Mouse (Mus musculus): ENCODE measurements around the gene Fut8.
A peak's percentile ranks its signal among the peaks of the same experiment; 100 is the strongest.

Gene Fut8

DNA sequence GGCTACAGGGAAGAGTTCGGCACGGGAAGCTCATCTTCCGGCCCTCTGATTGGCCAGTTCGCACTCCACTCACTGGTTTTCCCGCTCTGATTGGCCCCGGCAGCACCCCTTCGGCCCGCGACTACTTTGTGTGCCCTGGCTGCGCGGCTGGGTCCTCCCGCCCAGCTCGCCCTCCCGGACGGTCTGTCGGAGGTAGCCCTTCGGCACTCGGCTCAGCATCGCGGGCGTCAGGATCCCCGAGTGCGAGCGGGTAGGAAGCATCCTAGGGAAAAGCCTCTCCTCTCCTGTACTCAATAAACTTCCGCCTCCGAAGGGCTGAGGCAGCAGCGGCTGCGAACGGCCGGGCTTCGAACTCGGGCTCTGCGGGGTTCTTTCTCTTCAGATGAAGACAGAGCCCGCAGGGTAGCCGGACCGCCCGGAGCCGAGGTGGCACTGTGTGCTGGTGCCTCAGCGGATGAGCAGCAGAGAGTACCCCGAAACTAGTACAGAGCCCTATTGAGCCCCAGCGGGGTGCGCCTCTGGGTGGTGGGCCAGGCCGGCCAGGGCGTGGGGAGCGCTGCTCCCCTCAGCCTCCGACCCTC is at the start of gene Fut8:
Gene Fut8 (plus strand): TSS at position 176 of the 581 bp plus-strand sequence.
- peak; percentile 71 to 78 for DNase-seq (ENCODE audit: low spot score in 2 of 2)

DNA sequence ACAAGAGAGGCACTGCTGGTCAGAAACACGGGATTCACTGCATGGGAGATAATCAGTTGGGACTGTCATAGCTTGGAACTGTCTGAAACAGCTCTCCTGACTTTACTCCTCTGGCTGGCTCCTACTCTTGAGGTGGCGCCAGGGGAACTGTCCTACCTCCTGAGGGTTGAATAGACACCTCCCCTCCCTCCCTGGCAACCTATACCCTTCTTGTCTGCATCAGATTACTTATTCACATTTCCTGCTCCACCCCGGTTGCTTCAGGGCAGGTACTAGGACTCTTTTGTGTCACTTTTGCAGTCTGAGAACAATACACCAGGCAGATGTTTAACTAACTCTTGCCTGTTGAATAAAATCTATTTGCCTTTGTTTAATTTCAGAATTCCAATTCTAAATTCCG is 48.8 kb upstream of the Fut8 start:
- DNase-seq (ENCODE audit: low spot score in 2 of 2): no peak

DNA sequence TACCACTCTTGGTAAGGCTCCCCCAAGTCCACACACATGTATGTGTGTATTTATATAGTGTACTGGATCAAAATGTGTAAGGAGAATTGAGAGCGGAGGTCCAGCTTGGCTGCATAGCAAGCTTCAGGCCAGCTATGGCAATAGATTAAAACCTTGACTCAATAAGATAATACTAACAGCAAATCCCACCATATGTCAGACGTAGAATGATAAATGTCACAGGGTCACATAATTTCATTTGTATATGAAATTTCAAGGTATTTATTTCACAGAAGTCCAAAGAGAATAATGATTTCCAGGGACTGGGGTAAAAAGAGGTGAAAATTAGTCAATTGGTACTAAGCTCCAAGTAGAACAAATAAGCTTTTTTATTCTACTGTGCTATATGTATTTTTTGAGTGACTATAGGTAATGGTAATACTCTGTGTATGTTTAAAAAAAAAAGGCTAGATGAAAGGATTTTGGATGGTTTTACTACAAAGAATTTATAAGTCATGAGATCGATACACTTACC is 47.9 kb upstream of the Fut8 start:
- DNase-seq (ENCODE audit: low spot score in 2 of 2): no peak

DNA sequence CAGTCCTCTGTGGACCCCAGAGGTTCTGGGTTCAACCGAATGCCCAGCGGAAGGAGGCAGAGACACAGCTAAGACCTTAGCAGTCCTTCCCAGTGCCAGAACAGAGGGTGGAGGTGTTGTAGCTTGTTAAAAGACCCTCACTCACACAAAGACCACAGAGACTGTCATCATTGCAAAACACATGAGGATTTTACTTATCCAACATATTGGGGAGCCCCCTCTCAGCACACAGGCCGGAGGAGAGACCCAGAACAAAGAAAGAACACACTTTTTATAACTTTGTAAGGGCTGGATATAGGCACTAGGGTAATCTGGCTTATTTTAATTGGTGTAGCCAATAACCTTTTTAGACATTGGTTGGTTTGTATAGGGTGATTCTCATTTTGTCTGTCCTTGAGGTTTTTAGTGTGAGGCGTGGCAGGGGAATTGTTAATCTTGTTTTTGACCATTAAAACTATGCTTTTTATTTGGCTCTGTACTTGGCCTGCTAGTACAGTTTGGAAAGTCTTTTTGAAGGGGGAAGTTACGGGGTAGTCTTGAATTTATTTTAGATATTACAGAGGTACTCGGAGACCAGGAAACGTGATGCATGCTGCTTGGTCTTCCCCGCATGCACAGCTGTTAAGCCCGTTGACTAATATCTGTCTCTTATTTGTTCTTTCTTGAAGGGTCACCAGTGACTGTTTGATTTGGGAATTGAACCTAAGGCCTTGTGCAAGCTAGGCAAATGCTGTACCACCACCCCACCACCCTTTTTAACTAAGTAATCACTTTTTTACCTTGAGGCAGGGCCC is 46.2 kb upstream of the Fut8 start:
- DNase-seq (ENCODE audit: low spot score in 2 of 2): no peak

DNA sequence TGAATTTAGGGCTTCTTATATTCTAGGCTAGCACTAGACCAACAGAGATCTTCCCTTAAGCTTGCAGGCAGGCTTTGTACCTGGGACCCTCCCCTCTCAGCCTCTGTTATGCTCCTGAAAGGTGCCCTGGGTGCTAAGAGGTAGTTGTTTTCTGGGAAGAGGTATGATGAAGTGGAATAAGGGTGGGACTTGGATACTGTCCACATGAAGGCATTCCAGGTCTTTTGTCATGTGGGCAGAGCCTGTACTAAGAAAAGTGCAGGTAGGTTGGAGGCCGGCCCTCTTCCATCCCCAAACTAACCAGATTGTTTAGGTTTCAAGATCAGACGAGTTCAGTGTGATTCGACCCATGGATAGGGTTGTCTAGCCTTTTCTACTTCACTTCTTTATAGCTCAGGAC is 45.2 kb upstream of the Fut8 start:
- no peak for DNase-seq (ENCODE audit: low spot score in 2 of 2)

DNA sequence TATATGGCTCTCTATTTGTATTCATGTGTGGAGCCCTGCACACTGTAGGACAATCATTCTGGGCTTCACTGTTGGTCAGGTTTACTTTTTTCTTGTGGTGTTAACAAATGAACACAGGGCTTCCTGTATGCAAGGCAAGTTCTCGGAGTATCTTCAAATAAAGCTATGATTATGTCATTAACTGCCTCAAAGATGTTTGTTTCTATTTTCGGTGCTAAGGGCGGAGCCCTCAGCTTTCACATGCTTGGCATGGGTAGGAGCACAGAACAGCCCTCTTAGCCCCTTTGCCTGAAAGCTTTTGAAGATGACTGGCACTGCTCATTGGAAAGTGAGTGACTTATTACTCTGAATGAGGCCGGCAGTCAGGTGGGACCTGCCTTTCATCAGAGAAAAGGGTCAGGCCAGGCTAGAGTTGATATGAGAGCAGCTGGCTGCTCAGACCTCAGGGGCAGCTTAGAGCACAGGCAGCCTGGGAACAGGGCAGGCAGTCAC is 44.7 kb upstream of the Fut8 start:
- no peak for DNase-seq (ENCODE audit: low spot score in 2 of 2)

DNA sequence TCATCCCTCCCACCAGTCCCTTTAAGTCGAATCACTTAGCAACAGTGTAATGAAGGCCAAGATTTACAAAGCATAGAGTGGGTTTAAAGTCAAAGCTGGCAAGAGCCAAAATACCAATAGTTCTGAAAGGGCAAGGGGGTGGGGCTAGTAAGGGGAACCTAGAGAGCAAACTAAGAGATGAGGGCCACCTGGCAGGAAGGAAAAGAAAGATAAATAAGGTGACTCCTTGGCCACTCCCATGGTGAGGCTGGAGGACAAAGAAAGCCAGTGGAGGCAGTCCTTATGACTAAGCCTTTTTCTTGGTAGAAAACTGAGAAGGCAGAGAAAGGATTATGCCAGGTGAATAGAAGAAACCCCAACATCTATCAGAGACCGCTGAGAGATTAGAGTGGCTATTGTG is 42.9 kb upstream of the Fut8 start:
- no peak for DNase-seq (ENCODE audit: low spot score in 2 of 2)

DNA sequence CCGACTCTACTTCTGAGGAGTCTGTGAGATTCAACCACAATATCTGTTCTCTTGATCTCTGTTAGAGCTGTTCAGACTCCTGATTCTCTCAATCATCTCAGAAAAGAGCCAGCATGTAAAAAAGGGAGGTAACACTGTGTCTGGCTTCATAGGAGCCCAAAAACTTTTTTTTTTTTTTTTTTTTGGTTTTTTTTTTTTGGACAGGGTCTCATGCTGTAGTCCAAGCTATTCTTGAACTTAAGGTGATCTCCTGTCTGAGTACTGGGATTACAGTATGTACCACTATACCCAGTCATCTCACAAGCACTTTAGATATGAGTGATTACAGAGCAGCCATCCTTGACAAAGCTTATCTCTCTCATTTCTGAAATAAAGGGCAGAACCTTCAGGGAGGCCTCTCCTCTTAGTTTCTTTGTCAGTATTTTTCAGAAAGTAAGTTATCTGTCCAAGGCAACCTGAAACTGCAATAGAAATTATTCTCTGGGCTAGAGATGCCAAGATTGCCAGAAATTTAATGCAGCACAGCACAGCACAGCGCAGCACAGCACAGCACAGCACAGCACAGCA is 41.3 kb upstream of the Fut8 start:
- DNase-seq (ENCODE audit: low spot score in 2 of 2): no peak

DNA sequence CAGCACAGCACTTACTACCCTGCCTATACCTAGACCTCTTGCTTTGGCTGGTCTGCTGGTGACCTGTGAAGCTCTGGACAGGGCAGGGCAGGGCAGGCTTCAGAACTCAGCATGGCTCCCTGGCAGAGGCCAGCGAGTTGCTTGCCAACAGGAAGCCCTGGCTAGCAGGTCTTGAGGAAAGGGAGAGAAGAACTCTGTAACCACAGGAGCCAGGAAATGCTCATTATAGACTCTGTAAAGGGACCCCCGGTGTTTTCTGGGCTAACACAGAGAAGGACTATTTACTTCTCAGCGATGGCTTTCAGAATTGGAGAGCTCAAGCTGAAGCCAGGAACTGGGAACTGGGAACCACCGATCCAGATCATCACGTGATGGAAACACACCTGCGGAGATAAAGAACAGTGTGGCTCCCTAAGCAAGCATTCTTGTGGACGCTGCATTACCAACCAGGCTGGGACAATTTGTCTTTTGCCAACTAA is 40.8 kb upstream of the Fut8 start:
- DNase-seq (ENCODE audit: low spot score in 2 of 2): no peak

DNA sequence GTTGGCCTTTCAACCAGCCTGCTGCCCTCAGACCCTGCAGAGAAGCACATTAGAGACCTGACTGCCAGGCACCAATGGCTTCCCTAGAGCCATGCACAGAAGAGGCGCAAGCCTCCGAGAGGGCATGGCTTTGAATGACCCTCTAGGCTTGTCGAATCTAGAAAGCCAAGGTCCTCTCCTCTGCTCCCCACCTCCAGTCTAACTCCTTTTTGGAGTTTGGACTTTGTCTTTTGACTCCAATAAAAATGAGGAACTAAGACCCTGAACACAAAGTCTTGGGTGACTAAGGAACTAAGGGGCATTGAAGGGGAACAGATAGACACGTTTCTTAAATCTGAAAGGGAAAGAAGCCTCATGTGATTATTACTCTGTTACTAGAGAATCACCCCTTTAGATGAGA is 39.7 kb upstream of the Fut8 start:
- DNase-seq (ENCODE audit: low spot score in 2 of 2): no peak

DNA sequence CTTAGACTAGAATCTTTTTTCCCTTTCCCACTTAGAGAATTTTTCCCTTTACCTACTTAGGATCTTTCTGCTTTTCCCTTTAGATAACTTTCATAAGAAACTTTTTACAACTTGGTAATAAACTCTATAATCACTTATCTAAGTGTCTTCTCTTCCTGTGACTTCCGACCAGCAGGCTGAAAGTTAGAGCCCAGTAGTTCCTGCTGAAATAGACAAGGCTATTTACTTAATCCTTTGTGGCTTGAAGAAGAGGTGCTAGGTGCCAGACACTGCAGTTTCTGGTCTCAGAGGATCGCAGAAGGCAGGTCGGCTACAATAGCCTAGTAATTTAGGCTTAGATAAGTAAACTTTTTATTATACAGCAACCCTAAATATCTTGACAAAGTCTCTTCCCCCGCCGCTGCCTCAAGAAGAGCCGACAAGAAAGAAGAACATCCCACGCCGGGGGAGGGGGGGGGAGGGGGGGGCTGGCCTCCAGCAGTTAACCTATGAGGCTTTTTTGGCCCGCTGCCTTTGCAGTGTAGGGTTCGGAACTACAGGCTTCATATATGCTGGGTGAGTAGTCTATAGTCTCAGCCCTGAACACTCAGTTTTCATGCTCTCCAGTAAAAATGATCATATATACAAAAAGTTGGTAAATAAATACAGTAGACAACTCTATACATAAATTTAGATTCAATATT is 36.3 kb upstream of the Fut8 start:
- DNase-seq (ENCODE audit: low spot score in 2 of 2): no peak

DNA sequence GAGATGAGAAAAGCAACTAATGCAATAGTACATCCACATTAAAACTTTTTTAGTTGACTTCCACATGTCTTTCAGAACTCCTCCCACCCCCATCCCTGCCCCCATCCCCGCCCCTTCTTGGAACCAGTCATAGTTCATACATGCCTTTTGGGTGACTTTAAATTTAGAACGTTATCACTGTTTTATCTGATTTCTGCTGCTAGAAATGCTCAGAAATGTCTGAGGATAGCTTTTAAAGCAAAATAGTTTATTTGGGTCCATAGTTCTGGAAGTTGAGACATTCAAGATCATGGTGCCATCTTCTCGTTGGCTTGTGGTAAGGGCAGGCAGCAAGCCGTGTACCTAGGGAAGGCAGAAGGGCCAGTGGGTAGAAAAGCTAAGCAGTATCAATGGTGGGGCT is 34.8 kb upstream of the Fut8 start:
- no peak for DNase-seq (ENCODE audit: low spot score in 2 of 2)

DNA sequence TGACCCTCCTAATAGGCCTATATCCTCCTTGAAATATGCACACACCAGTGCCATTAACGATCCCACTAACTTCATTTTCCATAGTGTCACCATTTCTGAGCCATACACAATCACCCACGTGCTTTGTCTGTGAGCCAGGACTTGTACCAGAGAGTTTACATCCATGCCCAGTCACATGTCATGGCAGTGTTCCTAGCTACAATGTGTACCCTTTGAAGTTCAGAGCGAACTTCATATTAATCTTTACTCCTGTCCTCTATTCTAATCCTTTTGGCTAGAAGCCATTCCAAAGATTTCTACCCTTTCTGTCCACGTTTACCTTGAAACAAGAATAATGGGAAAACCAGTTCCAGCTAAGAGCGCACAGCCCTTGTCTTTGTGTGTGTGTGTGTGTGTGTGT is 31.1 kb upstream of the Fut8 start:
- no peak for DNase-seq (ENCODE audit: low spot score in 2 of 2)

DNA sequence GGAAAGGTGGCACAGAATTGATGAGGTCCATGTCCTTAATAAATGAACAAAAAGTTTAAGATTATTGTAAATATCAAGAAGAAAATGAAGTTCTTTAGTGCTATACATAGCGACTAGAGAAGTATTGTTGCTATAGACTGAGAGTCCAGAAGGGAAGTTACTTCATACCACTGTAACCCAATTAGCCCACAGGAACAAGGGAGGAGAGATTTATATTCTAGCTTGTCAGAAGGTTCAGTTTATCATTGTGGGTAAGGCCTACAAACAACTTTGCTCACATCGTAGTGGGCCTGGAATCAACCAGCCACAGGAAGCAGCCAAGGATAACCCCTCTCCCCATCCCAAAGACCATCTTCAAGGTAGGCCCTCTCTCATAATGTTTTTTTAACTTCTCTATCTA is 29.9 kb upstream of the Fut8 start:
- no peak for DNase-seq (ENCODE audit: low spot score in 2 of 2)

DNA sequence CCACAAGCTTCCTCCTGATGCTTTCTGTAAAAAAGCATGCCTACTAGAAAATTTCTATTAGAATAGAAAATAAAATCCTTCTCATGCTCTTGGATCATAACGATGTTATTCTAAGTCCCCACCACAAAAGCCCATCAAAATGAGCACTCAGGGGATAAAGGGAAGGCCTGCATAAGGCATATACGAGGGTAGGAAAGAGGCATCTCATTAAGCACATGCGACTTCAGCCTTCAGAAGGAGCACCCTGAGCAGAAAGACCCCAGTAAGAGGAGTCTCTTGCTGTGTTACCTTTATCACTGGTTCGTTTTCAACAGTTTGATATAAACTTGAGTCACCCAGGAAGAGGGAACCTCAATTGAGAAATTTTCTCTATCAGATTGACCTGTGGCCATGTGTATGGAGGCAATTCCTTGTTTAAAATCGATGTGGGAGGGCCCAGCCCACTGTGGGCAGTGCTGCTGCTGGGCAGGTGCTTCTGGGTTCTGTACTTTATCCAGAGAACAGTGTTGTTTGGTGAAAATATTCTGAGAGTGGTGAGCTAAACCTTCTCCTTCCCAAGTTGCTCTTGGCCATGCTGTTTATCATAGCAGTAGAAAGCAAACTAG is 29.2 kb upstream of the Fut8 start:
- DNase-seq (ENCODE audit: low spot score in 2 of 2): no peak

DNA sequence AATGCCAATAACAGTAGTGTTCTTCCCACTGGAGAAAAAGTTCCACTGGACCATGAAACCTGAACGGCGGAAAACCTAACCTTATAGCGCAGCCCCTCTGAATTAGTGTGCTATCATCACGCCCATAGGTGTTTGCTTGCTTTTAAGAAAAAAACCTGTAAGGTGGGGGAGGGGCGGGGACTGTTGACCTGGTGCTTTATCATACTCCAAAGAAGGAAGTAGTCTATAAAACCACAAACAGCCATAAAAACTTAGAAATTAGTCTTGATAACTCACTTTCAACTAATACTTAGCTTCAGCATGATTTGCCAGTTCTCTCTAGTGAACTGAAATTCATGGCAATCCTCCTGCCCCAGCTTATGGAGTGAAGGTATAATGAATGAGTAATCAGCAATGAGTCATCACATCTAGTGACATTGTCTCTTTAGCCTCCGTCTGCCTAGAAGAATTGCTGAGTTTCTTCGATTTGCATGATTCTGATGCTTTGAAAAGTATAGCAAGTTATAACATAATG is 26.2 kb upstream of the Fut8 start:
- no peak for DNase-seq (ENCODE audit: low spot score in 2 of 2)

DNA sequence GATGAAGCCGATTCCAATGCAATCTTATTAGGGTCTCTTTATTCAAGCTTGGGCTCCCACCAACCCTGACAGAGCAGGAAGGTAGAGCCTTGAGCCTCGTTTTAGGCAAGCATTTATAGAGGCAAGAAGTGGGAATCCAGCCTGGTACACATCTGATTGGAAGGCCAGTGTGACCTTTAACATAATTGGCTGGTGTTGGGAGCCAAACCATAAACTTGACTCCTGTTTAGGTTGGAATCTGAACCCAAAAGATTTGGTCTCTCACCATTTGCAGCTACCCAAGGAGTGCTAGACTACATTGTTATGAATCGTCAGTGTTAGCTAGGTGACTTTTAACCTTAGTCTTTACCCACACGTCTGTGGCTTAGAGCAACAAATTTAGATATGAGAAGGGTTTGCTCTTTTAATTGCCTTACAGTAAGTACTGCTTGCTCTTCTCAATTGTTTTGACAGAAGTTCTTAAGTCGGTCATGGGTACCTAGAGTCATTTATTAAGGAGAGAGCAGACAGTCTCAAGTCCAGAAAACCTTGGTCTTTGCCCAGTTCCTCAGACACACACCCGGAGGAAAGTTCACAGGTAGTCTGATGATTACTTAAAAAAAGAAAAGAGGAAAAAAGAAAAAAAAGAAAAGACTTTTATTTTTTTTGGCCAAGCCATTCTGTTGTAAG is 23.9 kb upstream of the Fut8 start:
- no peak for DNase-seq (ENCODE audit: low spot score in 2 of 2)

DNA sequence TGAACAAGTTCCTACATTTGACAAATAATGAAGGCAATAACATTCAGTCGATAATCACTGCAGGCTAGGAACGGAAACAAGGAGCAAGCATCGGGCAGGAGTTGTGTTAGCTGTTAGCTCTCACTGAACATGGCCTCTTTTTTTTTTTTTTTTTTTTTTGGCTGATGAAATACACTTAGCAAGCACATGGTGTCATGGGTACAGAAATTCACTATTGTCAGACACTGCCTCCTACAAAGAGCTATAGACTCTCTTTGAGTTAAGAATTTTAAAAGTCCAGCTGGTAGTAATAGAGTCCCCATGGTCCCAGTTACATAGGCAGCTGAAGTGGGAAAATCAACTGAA is 23.4 kb upstream of the Fut8 start:
- no peak for DNase-seq (ENCODE audit: low spot score in 2 of 2)

DNA sequence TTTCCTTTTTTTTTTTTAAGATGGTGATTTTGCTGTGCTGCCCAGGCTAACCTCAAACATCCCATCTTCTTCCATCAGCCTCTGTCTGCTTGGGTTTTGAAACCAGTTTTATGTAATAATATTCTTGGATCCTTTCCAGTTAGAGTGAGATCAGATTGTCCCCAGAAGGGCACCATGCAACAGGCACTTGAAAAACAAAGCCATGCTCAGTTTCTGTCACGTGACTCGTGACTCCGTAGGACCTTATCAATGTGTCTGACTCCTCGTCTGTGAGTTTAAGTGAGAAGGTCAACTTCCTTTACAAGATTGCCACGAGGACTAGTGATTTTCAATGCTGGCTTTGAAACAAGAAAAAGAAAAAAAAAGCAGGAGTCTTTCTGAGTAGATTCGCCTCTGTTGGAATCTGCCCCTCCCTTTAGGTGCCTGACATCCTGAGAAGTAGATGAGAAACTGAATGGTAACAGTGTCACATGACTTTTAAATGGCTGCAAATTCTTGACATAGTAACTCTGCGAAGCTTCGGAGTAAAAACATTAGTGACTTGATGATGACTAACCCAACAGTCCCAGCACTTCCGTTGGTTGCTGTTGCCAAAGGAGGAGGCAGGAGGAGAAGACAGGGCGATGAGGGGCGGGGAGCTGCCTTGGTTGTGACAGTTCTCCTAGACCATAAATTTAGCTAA is 21.3 kb upstream of the Fut8 start:
- no peak for DNase-seq (ENCODE audit: low spot score in 2 of 2)

DNA sequence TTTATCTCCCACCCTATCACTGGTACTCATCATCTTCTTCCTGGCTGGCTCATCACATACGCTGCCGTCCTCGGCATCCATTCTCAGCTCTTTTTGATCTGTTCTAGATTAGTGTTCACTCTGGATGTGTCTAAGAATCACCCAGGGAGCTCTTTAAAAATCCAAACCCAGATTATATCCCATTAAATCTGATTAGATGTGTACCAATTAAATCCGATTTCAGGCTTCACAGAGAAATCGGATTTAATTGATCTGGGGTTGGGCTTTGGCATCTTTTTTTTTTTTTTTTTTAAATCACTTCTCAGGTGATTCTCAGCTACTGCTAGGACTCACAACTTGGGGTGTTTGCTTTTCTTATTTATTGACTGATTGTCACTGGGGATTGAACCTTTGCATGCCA is 17.3 kb upstream of the Fut8 start:
- no peak for DNase-seq (ENCODE audit: low spot score in 2 of 2)

Measured in spleen, postnatal 14 days (tissue).